Mouse (Mus musculus): ENCODE measurements around the gene Xlr3c. TPM values are rescaled to one million over a fixed set of nuclear protein-coding genes. Genes with fewer than 3 reads are reported as not detected.
"Not testable (repeated sequence)": the region's sequence is repeated elsewhere in the genome, so short reads cannot be mapped to it uniquely, and the experiment has no call there.

Gene Xlr3c
- total RNA-seq (2014; rRNA removed) (not detected in 2 replicates), polyA plus RNA-seq (2012; rRNA removed) (not detected in 2 replicates)

- DNase-seq (ENCODE audit: extremely low read depth, low read depth, low spot score); H3K4me3 ChIP-seq (ENCODE audit: insufficient read depth, low read depth, low read length): not testable (repeated sequence)
- 89% methylated on average over 14 of the region's 14 CpGs for WGBS
Observed at GRCm38 (mm10) chrX:73265270-73265669, at the start of gene Xlr3c. Xlr3c (minus strand) TSS chrX:73265390.

GRCm38 (mm10) chrX:73312522-73312921 lies 47.3 kb upstream of the Xlr3c start:
- DNase-seq (ENCODE audit: extremely low read depth, low read depth, low spot score), result peak; percentile 29
- no peaks in the 10 kb centered on the region for H3K36me3 ChIP-seq (ENCODE audit: control insufficient read depth, insufficient read depth, low read length)
- H3K79me2 ChIP-seq (ENCODE audit: control insufficient read depth, insufficient read depth, low read length), result no peaks in the 10 kb centered on the region
- H3K9ac ChIP-seq (ENCODE audit: low read depth, low read length), result no peak overlapping the region
- no peak overlapping the region for H3K4me3 ChIP-seq (ENCODE audit: insufficient read depth, low read depth, low read length)
- no peaks in the 10 kb centered on the region for H3K27me3 ChIP-seq (ENCODE audit: control insufficient read depth, insufficient read depth, low read length)
- H3K4me1 ChIP-seq (ENCODE audit: control insufficient read depth, insufficient read depth, low read length), result no peaks in the 10 kb centered on the region
- TF ChIP-seq CTCF (IDR thresholded peaks at IDR 0.05; ENCODE audit: low read depth, low read length), result no peak
- TF ChIP-seq POLR2A (IDR thresholded peaks at IDR 0.05; ENCODE audit: extremely low read depth, insufficient read depth, low read length), result no peak
- 22% methylated on average over 3 of the region's 3 CpGs for WGBS
- no peak overlapping the region for H3K27ac ChIP-seq (replicated peaks; ENCODE audit: insufficient read depth, low read depth, low read length)

More at GRCm38 (mm10) chrX:73265270-73265669, at the start of gene Xlr3c:
- H3K9ac ChIP-seq (ENCODE audit: low read depth, low read length); H3K4me1 ChIP-seq (ENCODE audit: control insufficient read depth, insufficient read depth, low read length); H3K36me3 ChIP-seq (ENCODE audit: control insufficient read depth, insufficient read depth, low read length); H3K79me2 ChIP-seq (ENCODE audit: control insufficient read depth, insufficient read depth, low read length); H3K27ac ChIP-seq (replicated peaks; ENCODE audit: insufficient read depth, low read depth, low read length); H3K27me3 ChIP-seq (ENCODE audit: control insufficient read depth, insufficient read depth, low read length): not testable (repeated sequence)

GRCm38 (mm10) chrX:73295745-73296144 lies 30.6 kb upstream of the Xlr3c start:
- WGBS, result 30% methylated on average over 9 of the region's 10 CpGs

GRCm38 (mm10) chrX:73292876-73293275 lies 27.7 kb upstream of the Xlr3c start, which contains the start of the genes Xlr5a and Xlr5c:
Xlr5a (minus strand) TSS chrX:73292976.
Xlr5c (minus strand) TSS chrX:73292976.
- not testable (repeated sequence) for H3K27me3 ChIP-seq (ENCODE audit: control insufficient read depth, insufficient read depth, low read length); H3K36me3 ChIP-seq (ENCODE audit: control insufficient read depth, insufficient read depth, low read length); H3K4me3 ChIP-seq (ENCODE audit: insufficient read depth, low read depth, low read length); DNase-seq (ENCODE audit: extremely low read depth, low read depth, low spot score); H3K9ac ChIP-seq (ENCODE audit: low read depth, low read length); H3K4me1 ChIP-seq (ENCODE audit: control insufficient read depth, insufficient read depth, low read length); H3K79me2 ChIP-seq (ENCODE audit: control insufficient read depth, insufficient read depth, low read length); H3K27ac ChIP-seq (replicated peaks; ENCODE audit: insufficient read depth, low read depth, low read length)
- 92% methylated on average over 9 of the region's 17 CpGs for WGBS

More at GRCm38 (mm10) chrX:73295745-73296144, 30.6 kb upstream of the Xlr3c start:
- H3K36me3 ChIP-seq (ENCODE audit: control insufficient read depth, insufficient read depth, low read length); H3K27ac ChIP-seq (replicated peaks; ENCODE audit: insufficient read depth, low read depth, low read length); H3K4me1 ChIP-seq (ENCODE audit: control insufficient read depth, insufficient read depth, low read length); H3K4me3 ChIP-seq (ENCODE audit: insufficient read depth, low read depth, low read length); H3K79me2 ChIP-seq (ENCODE audit: control insufficient read depth, insufficient read depth, low read length); DNase-seq (ENCODE audit: extremely low read depth, low read depth, low spot score); H3K27me3 ChIP-seq (ENCODE audit: control insufficient read depth, insufficient read depth, low read length); H3K9ac ChIP-seq (ENCODE audit: low read depth, low read length): not testable (repeated sequence)

GRCm38 (mm10) chrX:73262428-73262827 lies 2.8 kb downstream of the Xlr3c start:
- not testable (repeated sequence) for DNase-seq (ENCODE audit: extremely low read depth, low read depth, low spot score); H3K4me1 ChIP-seq (ENCODE audit: control insufficient read depth, insufficient read depth, low read length); H3K9ac ChIP-seq (ENCODE audit: low read depth, low read length); H3K27ac ChIP-seq (replicated peaks; ENCODE audit: insufficient read depth, low read depth, low read length); H3K79me2 ChIP-seq (ENCODE audit: control insufficient read depth, insufficient read depth, low read length); H3K36me3 ChIP-seq (ENCODE audit: control insufficient read depth, insufficient read depth, low read length); H3K27me3 ChIP-seq (ENCODE audit: control insufficient read depth, insufficient read depth, low read length); H3K4me3 ChIP-seq (ENCODE audit: insufficient read depth, low read depth, low read length)
- 88% methylated on average over 1 of the region's 2 CpGs for WGBS

GRCm38 (mm10) chrX:73242821-73243325 lies 22.3 kb downstream of the Xlr3c start, which contains the start of gene Xlr4c:
Xlr4c (minus strand) TSS chrX:73243130.
- not testable (repeated sequence) for H3K79me2 ChIP-seq (ENCODE audit: control insufficient read depth, insufficient read depth, low read length); H3K4me3 ChIP-seq (ENCODE audit: insufficient read depth, low read depth, low read length); H3K36me3 ChIP-seq (ENCODE audit: control insufficient read depth, insufficient read depth, low read length); H3K9ac ChIP-seq (ENCODE audit: low read depth, low read length); H3K27ac ChIP-seq (replicated peaks; ENCODE audit: insufficient read depth, low read depth, low read length); DNase-seq (ENCODE audit: extremely low read depth, low read depth, low spot score); H3K27me3 ChIP-seq (ENCODE audit: control insufficient read depth, insufficient read depth, low read length); H3K4me1 ChIP-seq (ENCODE audit: control insufficient read depth, insufficient read depth, low read length)
- 81% methylated on average over 14 of the region's 14 CpGs for WGBS

Measured in liver, adult 2 months (tissue).